Mouse (Mus musculus) MEL (cell line): ENCODE measurements around the gene Jmjd1c.

Source experiments
- CTCF ChIP-seq, 3 experiments: IDR thresholded peaks in 2 of 3; conservative IDR thresholded peaks in 1 of 3; 2 replicates each; pipeline ENCODE4 v1.5.1; 2011 to 2012; ENCODE audit warnings: low read length in 3 of 3, low read depth in 2 of 3, mild to moderate bottlenecking in 2 of 3, improper control_type of control experiment in 1 of 3, inconsistent platforms in 1 of 3, mixed read lengths in 1 of 3, moderate library complexity in 1 of 3; ENCODE audit not compliant: control insufficient read depth in 1 of 3, insufficient read depth in 1 of 3, poor library complexity in 1 of 3, severe bottlenecking in 1 of 3
- GABPA ChIP-seq: IDR thresholded peaks from 2 replicates; pipeline ENCODE4 v1.6.1; 2012; ENCODE audit warnings: low read depth, mild to moderate bottlenecking, inconsistent platforms, low read length, improper control_type of control experiment, moderate library complexity
- HCFC1 ChIP-seq: IDR thresholded peaks from 2 replicates; pipeline ENCODE4 v1.6.1; 2012; ENCODE audit warnings: low read depth, mild to moderate bottlenecking, inconsistent platforms, low read length, improper control_type of control experiment, moderate library complexity
- MAFK ChIP-seq: IDR thresholded peaks from 2 replicates; pipeline ENCODE4 v1.6.1; 2011; ENCODE audit warnings: low read depth, mild to moderate bottlenecking, low read length, improper control_type of control experiment, borderline replicate concordance
- MAX ChIP-seq: IDR thresholded peaks from 2 replicates; pipeline ENCODE4 v1.6.1; 2011; ENCODE audit warnings: low read length, improper control_type of control experiment
- MXI1 ChIP-seq: IDR thresholded peaks from 2 replicates; pipeline ENCODE4 v1.6.1; 2011; ENCODE audit warnings: mild to moderate bottlenecking, low read depth, low read length, improper control_type of control experiment
- POLR2A ChIP-seq, 2 experiments: IDR thresholded peaks; 2 replicates each; pipeline ENCODE4 v1.6.1; 2011 to 2012; ENCODE audit warnings: low read length in 2 of 2, mild to moderate bottlenecking in 2 of 2, control low read depth in 1 of 2, improper control_type of control experiment in 1 of 2, low read depth in 1 of 2, moderate library complexity in 1 of 2; ENCODE audit not compliant: control insufficient read depth in 1 of 2, insufficient read depth in 1 of 2, poor library complexity in 1 of 2
- POLR2AphosphoS5 ChIP-seq: IDR thresholded peaks from 2 replicates; pipeline ENCODE4 v1.6.1; 2012; ENCODE audit warnings: low read depth, borderline replicate concordance, mild to moderate bottlenecking, inconsistent platforms, low read length, moderate library complexity, mixed read lengths
- RAD21 ChIP-seq: IDR thresholded peaks from 2 replicates; pipeline ENCODE4 v1.6.1; 2011; ENCODE audit warnings: mild to moderate bottlenecking, low read depth, low read length, improper control_type of control experiment
- ZKSCAN1 ChIP-seq: IDR thresholded peaks from 2 replicates; pipeline ENCODE4 v1.6.1; 2012; ENCODE audit warnings: low read depth, mild to moderate bottlenecking, inconsistent platforms, low read length, improper control_type of control experiment, moderate library complexity

DNA sequence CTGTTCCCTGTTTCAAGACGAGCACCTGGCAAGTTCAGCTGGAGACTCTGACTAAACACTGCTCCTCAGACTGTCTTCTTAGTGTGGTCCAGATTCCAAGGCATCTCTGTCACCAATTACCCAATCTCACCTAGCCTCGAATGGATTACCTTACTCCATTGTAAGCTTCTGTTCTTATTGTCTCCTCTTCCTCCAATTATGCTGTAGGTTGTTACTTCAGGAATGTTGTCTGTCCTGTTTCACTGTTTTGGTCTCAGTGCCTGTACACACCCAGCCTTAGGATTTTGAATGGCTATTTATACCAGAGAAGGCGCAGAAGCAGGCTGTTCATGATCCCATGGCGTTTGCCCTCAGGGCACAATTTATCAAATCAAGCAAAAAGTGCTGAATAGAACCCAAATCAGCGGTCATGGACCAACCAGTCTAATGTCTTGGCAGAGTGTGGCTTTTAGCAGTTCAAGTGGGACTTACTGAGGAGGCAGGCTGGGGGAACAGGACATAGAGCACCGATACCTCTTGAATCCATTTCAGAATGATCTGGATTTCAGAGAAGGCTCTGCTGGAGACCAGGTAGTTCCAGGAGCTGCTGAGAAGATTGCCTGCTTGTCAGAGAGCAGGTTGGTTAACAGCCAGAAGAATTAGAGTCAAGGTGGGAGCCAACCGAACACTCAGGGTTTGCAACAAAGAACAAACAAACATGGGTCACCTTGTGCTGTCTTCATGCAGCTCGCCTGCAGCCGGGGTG lies 11.3 kb downstream of the Jmjd1c start:
- TF ChIP-seq MAX (no peak), MXI1 (no peak), POLR2A (IDR thresholded peaks at IDR 0.05; ENCODE audit: control insufficient read depth in 1 of 2, insufficient read depth in 1 of 2, low read depth in 1 of 2, low read length in 2 of 2, poor library complexity in 1 of 2) (no peak), CTCF (IDR thresholded peaks at IDR 0.05 in 2 of 3, conservative IDR thresholded peaks at IDR 0.05 in 1 of 3; ENCODE audit: control insufficient read depth in 1 of 3, insufficient read depth in 1 of 3, low read depth in 2 of 3, low read length in 3 of 3, poor library complexity in 1 of 3, severe bottlenecking in 1 of 3) (no peak), RAD21 (no peak), GABPA (no peak), HCFC1 (no peak), POLR2AphosphoS5 (no peak), MAFK (no peak), ZKSCAN1 (no peak)
